Mouse (Mus musculus) ES-E14 (cell line): ENCODE measurements around the gene Vwa2.

Experiments used
- CHD2 ChIP-seq: IDR thresholded peaks from 2 replicates; pipeline ENCODE4 v1.6.1; 2014; ENCODE audit warnings: mild to moderate bottlenecking, low read depth, low read length, inconsistent platforms
- ZC3H11A ChIP-seq: IDR thresholded peaks from 2 replicates; pipeline ENCODE4 v1.6.1; 2012; ENCODE audit warnings: low read depth, mild to moderate bottlenecking, inconsistent platforms, low read length, borderline replicate concordance
- ZNF384 ChIP-seq: IDR thresholded peaks from 2 replicates; pipeline ENCODE4 v1.6.1; 2012; ENCODE audit warnings: low read depth, low read length, inconsistent platforms

DNA sequence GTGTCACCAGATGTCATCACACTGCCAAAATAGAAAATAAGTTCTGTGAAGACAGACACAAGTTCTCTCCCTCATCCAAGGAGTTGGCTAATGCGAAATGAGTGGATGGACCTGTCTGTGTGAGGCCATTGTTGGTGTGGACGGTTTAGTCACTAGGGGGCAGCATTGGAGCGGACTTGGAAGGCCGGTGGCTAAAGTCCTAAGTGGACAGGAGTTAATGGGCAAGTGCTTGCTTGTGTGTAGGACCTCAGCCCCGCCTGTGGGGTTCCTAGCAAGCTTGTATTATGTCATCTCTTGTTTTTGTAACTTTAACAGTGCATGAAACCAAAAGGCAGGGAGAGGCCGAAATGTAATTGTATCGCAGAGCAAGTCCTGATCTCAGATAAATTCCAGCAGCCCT, 45.6 kb downstream of the Vwa2 start:
- TF ChIP-seq ZNF384 (no peak), ZC3H11A (peak; percentile 80), CHD2 (no peak)
